Mouse (Mus musculus) testis, postnatal 10 days (tissue): ENCODE measurements at regions not wholly inside any gene's neighbourhood (a gene's known extent, or its start where the extent isn't known, plus 50 kb on each side); places are given as distances from the start of the nearest gene placed in this dataset.

ENCODE experiments used
- DNase-seq: peaks from one replicate; pipeline ENCODE4 v3.0.0; 2021; ENCODE audit warnings: low spot score

GRCm38 (mm10) chr2:163138688-163139385 is 51.2 kb upstream of the Gtsf1l start:
- no peak for DNase-seq

GRCm38 (mm10) chr2:163142762-163143388 is 55.2 kb upstream of the Gtsf1l start:
- DNase-seq, result no peak

- DNase-seq, result no peak
Observed at GRCm38 (mm10) chr2:163143413-163143812, 55.8 kb upstream of the Gtsf1l start.

GRCm38 (mm10) chr2:163146001-163146400 is 56.9 kb upstream of the Tox2 start:
- DNase-seq, result no peak

GRCm38 (mm10) chr2:163146481-163146880 is 56.4 kb upstream of the Tox2 start:
- no peak for DNase-seq

GRCm38 (mm10) chr2:163147381-163147780 is 55.5 kb upstream of the Tox2 start:
- no peak for DNase-seq

- no peak for DNase-seq
Observed at GRCm38 (mm10) chr2:163151016-163151415, 51.9 kb upstream of the Tox2 start.

GRCm38 (mm10) chr2:163152340-163153033 is 50.4 kb upstream of the Tox2 start:
- peak; percentile 57 for DNase-seq
